Mouse (Mus musculus): ENCODE results near the gene Tmem248. TPM values are rescaled to one million over a fixed set of nuclear protein-coding genes. Genes with fewer than 3 reads are reported as not detected.
A peak's percentile ranks its signal among the peaks of the same experiment; 100 is the strongest.

The Tmem248 gene
- 21.8 and 24.0 TPM in 2 replicates for polyA plus RNA-seq (2015; fragmentation: Nextera tagmentation; extraction: Ambion mirVana)

- peaks cover 16% of the 10 kb centered on the region for H3K36me3 ChIP-seq (ENCODE audit: control insufficient read depth, insufficient read depth)
- H3K4me2 ChIP-seq (ENCODE audit: low read depth, low read length) = no peak within 1 kb of the TSS
- no peak for ATAC-seq (ENCODE audit: low read depth)
- H3K4me1 ChIP-seq (ENCODE audit: control insufficient read depth, low read depth, low read length) = peaks cover 9% of the 10 kb centered on the region
- H3K9ac ChIP-seq (ENCODE audit: low read depth, low read length) = no peak within 1 kb of the TSS
- no peaks in the 10 kb centered on the region for H3K9me3 ChIP-seq (replicated peaks; ENCODE audit: control insufficient read depth, low read length)
- H3K27me3 ChIP-seq (ENCODE audit: control insufficient read depth, insufficient read depth, low read depth, low read length) = no peaks in the 10 kb centered on the region
- H3K27ac ChIP-seq (ENCODE audit: low read length) = no peak within 1 kb of the TSS
- no peak within 1 kb of the TSS for H3K4me3 ChIP-seq (ENCODE audit: low read depth, low read length)
- 74% methylated on average over 7 of the region's 7 CpGs for WGBS (ENCODE audit: insufficient replicate concordance)
Observed at GRCm38 (mm10) chr5:130216781-130217180, at the start of gene Tmem248. Gene Tmem248 (plus strand): TSS chr5:130217081.

GRCm38 (mm10) chr5:130169109-130169508 is 47.8 kb upstream of the Tmem248 start:
- Histone ChIP-seq H3K9me3 (replicated peaks; ENCODE audit: control insufficient read depth, low read length) (no peaks in the 10 kb centered on the region), H3K4me1 (ENCODE audit: control insufficient read depth, low read depth, low read length) (peaks cover 52% of the 10 kb centered on the region), H3K27me3 (ENCODE audit: control insufficient read depth, insufficient read depth, low read depth, low read length) (no peaks in the 10 kb centered on the region), H3K4me2 (ENCODE audit: low read depth, low read length) (no peak overlapping the region), H3K4me3 (ENCODE audit: low read depth, low read length) (no peak overlapping the region), H3K36me3 (ENCODE audit: control insufficient read depth, insufficient read depth) (no peaks in the 10 kb centered on the region), H3K9ac (ENCODE audit: low read depth, low read length) (no peak overlapping the region), H3K27ac (ENCODE audit: low read length) (peak overlapping the region; percentile 5; the same call in 1 of the 2 replicates)
- WGBS (ENCODE audit: insufficient replicate concordance) = 68% methylated on average over 6 of the region's 6 CpGs
- ATAC-seq (ENCODE audit: low read depth) = no peak

- no peaks in the 10 kb centered on the region for H3K36me3 ChIP-seq (ENCODE audit: control insufficient read depth, insufficient read depth)
- peak overlapping the region; percentile 97 for H3K4me3 ChIP-seq (ENCODE audit: low read depth, low read length)
- H3K4me1 ChIP-seq (ENCODE audit: control insufficient read depth, low read depth, low read length) = peaks cover 48% of the 10 kb centered on the region
- H3K4me2 ChIP-seq (ENCODE audit: low read depth, low read length) = peak overlapping the region; percentile 85
- peak overlapping the region; percentile 100 for H3K27ac ChIP-seq (ENCODE audit: low read length)
- peak overlapping the region; percentile 98 for H3K9ac ChIP-seq (ENCODE audit: low read depth, low read length)
- ATAC-seq (ENCODE audit: low read depth) = peak; percentile 85
- H3K9me3 ChIP-seq (replicated peaks; ENCODE audit: control insufficient read depth, low read length) = no peaks in the 10 kb centered on the region
- H3K27me3 ChIP-seq (ENCODE audit: control insufficient read depth, insufficient read depth, low read depth, low read length) = no peaks in the 10 kb centered on the region
- 3% methylated on average over 6 of the region's 6 CpGs for WGBS (ENCODE audit: insufficient replicate concordance)
Observed at GRCm38 (mm10) chr5:130170666-130171422, 46.0 kb upstream of the Tmem248 start.

GRCm38 (mm10) chr5:130171423-130171954 is 45.4 kb upstream of the Tmem248 start, which contains the start of gene Rabgef1:
Gene Rabgef1 (plus strand): TSS chr5:130171798.
- Histone ChIP-seq H3K4me3 (ENCODE audit: low read depth, low read length) (peak within 1 kb of the TSS; percentile 97), H3K27me3 (ENCODE audit: control insufficient read depth, insufficient read depth, low read depth, low read length) (no peaks in the 10 kb centered on the region), H3K4me1 (ENCODE audit: control insufficient read depth, low read depth, low read length) (peaks cover 48% of the 10 kb centered on the region), H3K9me3 (replicated peaks; ENCODE audit: control insufficient read depth, low read length) (no peaks in the 10 kb centered on the region), H3K27ac (ENCODE audit: low read length) (peak within 1 kb of the TSS; percentile 100), H3K36me3 (ENCODE audit: control insufficient read depth, insufficient read depth) (no peaks in the 10 kb centered on the region), H3K4me2 (ENCODE audit: low read depth, low read length) (peak within 1 kb of the TSS; percentile 85), H3K9ac (ENCODE audit: low read depth, low read length) (peak within 1 kb of the TSS; percentile 98)
- under 1% methylated on average over 53 of the region's 62 CpGs for WGBS (ENCODE audit: insufficient replicate concordance)
- ATAC-seq (ENCODE audit: low read depth) = peak; percentile 90

- H3K4me3 ChIP-seq (ENCODE audit: low read depth, low read length) = peak overlapping the region; percentile 97
- peak overlapping the region; percentile 100 for H3K27ac ChIP-seq (ENCODE audit: low read length)
- H3K36me3 ChIP-seq (ENCODE audit: control insufficient read depth, insufficient read depth) = no peaks in the 10 kb centered on the region
- H3K4me2 ChIP-seq (ENCODE audit: low read depth, low read length) = peak overlapping the region; percentile 85
- no peaks in the 10 kb centered on the region for H3K9me3 ChIP-seq (replicated peaks; ENCODE audit: control insufficient read depth, low read length)
- H3K27me3 ChIP-seq (ENCODE audit: control insufficient read depth, insufficient read depth, low read depth, low read length) = no peaks in the 10 kb centered on the region
- peak overlapping the region; percentile 98 for H3K9ac ChIP-seq (ENCODE audit: low read depth, low read length)
- WGBS (ENCODE audit: insufficient replicate concordance) = 0% methylated on average over 44 of the region's 46 CpGs
- no peak for ATAC-seq (ENCODE audit: low read depth)
- peaks cover 48% of the 10 kb centered on the region for H3K4me1 ChIP-seq (ENCODE audit: control insufficient read depth, low read depth, low read length)
Observed at GRCm38 (mm10) chr5:130171956-130172601, 44.8 kb upstream of the Tmem248 start.

- Histone ChIP-seq H3K4me2 (ENCODE audit: low read depth, low read length) (peak overlapping the region; percentile 85), H3K9ac (ENCODE audit: low read depth, low read length) (peak overlapping the region; percentile 98), H3K27ac (ENCODE audit: low read length) (peak overlapping the region; percentile 62; the same call in 1 of the 2 replicates), H3K4me3 (ENCODE audit: low read depth, low read length) (peak overlapping the region; percentile 97), H3K27me3 (ENCODE audit: control insufficient read depth, insufficient read depth, low read depth, low read length) (no peaks in the 10 kb centered on the region), H3K4me1 (ENCODE audit: control insufficient read depth, low read depth, low read length) (peaks cover 51% of the 10 kb centered on the region), H3K36me3 (ENCODE audit: control insufficient read depth, insufficient read depth) (no peaks in the 10 kb centered on the region), H3K9me3 (replicated peaks; ENCODE audit: control insufficient read depth, low read length) (no peaks in the 10 kb centered on the region)
- no peak for ATAC-seq (ENCODE audit: low read depth)
- WGBS (ENCODE audit: insufficient replicate concordance) = 53% methylated on average over 4 of the region's 4 CpGs
Observed at GRCm38 (mm10) chr5:130173012-130173411, 43.9 kb upstream of the Tmem248 start.

- peaks cover 38% of the 10 kb centered on the region for H3K4me1 ChIP-seq (ENCODE audit: control insufficient read depth, low read depth, low read length)
- H3K27me3 ChIP-seq (ENCODE audit: control insufficient read depth, insufficient read depth, low read depth, low read length) = no peaks in the 10 kb centered on the region
- H3K4me3 ChIP-seq (ENCODE audit: low read depth, low read length) = no peak overlapping the region
- 78% methylated on average over 4 of the region's 4 CpGs for WGBS (ENCODE audit: insufficient replicate concordance)
- H3K27ac ChIP-seq (ENCODE audit: low read length) = no peak overlapping the region
- no peak overlapping the region for H3K4me2 ChIP-seq (ENCODE audit: low read depth, low read length)
- ATAC-seq (ENCODE audit: low read depth) = no peak
- H3K36me3 ChIP-seq (ENCODE audit: control insufficient read depth, insufficient read depth) = no peaks in the 10 kb centered on the region
- H3K9me3 ChIP-seq (replicated peaks; ENCODE audit: control insufficient read depth, low read length) = no peaks in the 10 kb centered on the region
- no peak overlapping the region for H3K9ac ChIP-seq (ENCODE audit: low read depth, low read length)
Observed at GRCm38 (mm10) chr5:130177871-130178270, 39.0 kb upstream of the Tmem248 start.

- no peaks in the 10 kb centered on the region for H3K27me3 ChIP-seq (ENCODE audit: control insufficient read depth, insufficient read depth, low read depth, low read length)
- H3K9me3 ChIP-seq (replicated peaks; ENCODE audit: control insufficient read depth, low read length) = no peaks in the 10 kb centered on the region
- no peak overlapping the region for H3K9ac ChIP-seq (ENCODE audit: low read depth, low read length)
- no peak overlapping the region for H3K27ac ChIP-seq (ENCODE audit: low read length)
- no peak overlapping the region for H3K4me3 ChIP-seq (ENCODE audit: low read depth, low read length)
- H3K36me3 ChIP-seq (ENCODE audit: control insufficient read depth, insufficient read depth) = no peaks in the 10 kb centered on the region
- no peak for ATAC-seq (ENCODE audit: low read depth)
- H3K4me1 ChIP-seq (ENCODE audit: control insufficient read depth, low read depth, low read length) = peaks cover 37% of the 10 kb centered on the region
- no peak overlapping the region for H3K4me2 ChIP-seq (ENCODE audit: low read depth, low read length)
- 83% methylated on average over 7 of the region's 7 CpGs for WGBS (ENCODE audit: insufficient replicate concordance)
Observed at GRCm38 (mm10) chr5:130180362-130180761, 36.5 kb upstream of the Tmem248 start.
